Mouse (Mus musculus): Measurements from ENCODE around the gene Fbxw9. TPM values are rescaled to one million over a fixed set of nuclear protein-coding genes. Genes with fewer than 3 reads are reported as not detected.

Gene Fbxw9
- polyA plus RNA-seq, 1 experiment from 2014 or later = 10.4 TPM

DNA sequence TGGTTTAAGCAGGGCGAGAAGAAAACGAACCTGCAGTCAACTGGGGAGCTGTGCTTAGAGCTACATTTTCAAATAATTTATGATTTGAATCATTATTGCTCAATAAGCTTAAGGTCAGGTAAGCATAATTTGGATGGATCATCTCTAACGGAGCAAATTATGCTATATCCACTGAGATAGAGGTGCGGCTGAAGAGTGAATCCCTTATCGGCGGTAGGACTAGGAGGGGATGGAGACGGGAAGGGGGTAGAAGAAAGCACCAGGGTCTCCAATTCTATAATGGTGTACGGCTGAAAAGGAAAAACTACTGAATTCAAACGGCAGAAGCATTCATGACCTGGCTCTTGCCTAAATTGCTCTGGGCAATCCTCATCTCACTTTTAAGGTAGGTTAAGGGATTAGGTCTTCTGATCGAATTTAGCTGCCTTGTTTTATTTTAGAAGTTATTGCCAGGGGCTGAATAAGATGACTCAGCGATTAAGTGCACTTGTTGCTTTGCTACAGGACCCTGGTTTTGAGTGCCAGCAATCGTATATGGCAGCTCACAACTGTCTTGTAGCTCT is 24.6 kb upstream of the Fbxw9 start:
- peaks cover 32% of the 10 kb centered on the region for H3K36me3 ChIP-seq (ENCODE audit: control insufficient read depth, insufficient read depth)
- peak overlapping the region; percentile 97 for H3K27ac ChIP-seq (ENCODE audit: low read length)
- H3K4me3 ChIP-seq (ENCODE audit: low read depth, low read length) = peak overlapping the region; percentile 76
- H3K4me1 ChIP-seq (ENCODE audit: control insufficient read depth, low read depth, low read length) = peaks cover 48% of the 10 kb centered on the region
- WGBS (ENCODE audit: insufficient replicate concordance) = 2% methylated on average over 12 of the region's 12 CpGs
- H3K27me3 ChIP-seq (ENCODE audit: control insufficient read depth, insufficient read depth, low read depth, low read length) = no peaks in the 10 kb centered on the region
- H3K9ac ChIP-seq (ENCODE audit: low read depth, low read length) = peak overlapping the region; percentile 82
- peak overlapping the region; percentile 90 for H3K4me2 ChIP-seq (ENCODE audit: low read depth, low read length)
- ATAC-seq (ENCODE audit: low read depth) = no peak
- no peaks in the 10 kb centered on the region for H3K9me3 ChIP-seq (replicated peaks; ENCODE audit: control insufficient read depth, low read length)

DNA sequence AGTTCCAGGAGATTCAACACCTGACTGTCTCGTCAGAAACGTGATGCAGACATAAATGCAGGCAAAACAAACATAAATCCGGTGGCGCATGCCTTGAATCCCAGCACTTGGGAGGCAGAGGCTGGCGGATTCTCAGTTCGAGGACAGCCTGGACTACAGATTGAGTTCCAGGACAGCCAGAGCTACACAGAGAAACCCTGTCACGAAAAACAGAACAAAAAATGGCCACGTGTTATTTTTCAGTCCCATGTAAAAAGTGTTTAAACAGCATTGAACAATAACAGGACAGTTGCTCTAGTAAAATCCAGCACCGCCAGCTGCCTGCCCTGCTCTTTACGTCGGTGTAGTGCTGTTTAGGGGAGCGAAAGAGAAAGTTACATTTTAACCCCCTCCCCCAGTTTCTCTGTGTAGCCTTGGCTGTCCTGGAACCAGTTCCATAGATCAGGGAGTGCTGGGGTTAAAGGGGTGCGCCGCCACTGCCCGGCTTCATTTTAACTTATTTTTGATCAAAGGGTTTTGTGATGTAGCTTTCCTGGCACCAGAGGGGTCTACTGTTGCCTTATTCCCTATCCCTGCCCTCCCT is 24.0 kb upstream of the Fbxw9 start:
- Histone ChIP-seq H3K9ac (ENCODE audit: low read depth, low read length) (peak overlapping the region; percentile 82), H3K4me3 (ENCODE audit: low read depth, low read length) (peak overlapping the region; percentile 76), H3K9me3 (replicated peaks; ENCODE audit: control insufficient read depth, low read length) (no peaks in the 10 kb centered on the region), H3K4me2 (ENCODE audit: low read depth, low read length) (peak overlapping the region; percentile 90), H3K4me1 (ENCODE audit: control insufficient read depth, low read depth, low read length) (peaks cover 51% of the 10 kb centered on the region), H3K36me3 (ENCODE audit: control insufficient read depth, insufficient read depth) (peaks cover 33% of the 10 kb centered on the region), H3K27ac (ENCODE audit: low read length) (peak overlapping the region; percentile 97), H3K27me3 (ENCODE audit: control insufficient read depth, insufficient read depth, low read depth, low read length) (no peaks in the 10 kb centered on the region)
- ATAC-seq (ENCODE audit: low read depth) = peak; percentile 16; the same call in 1 of the 2 replicates
- under 1% methylated on average over 15 of the region's 15 CpGs for WGBS (ENCODE audit: insufficient replicate concordance)

- peak overlapping the region; percentile 76 for H3K4me3 ChIP-seq (ENCODE audit: low read depth, low read length)
- peak overlapping the region; percentile 82 for H3K9ac ChIP-seq (ENCODE audit: low read depth, low read length)
- H3K27me3 ChIP-seq (ENCODE audit: control insufficient read depth, insufficient read depth, low read depth, low read length) = no peaks in the 10 kb centered on the region
- H3K27ac ChIP-seq (ENCODE audit: low read length) = peak overlapping the region; percentile 97
- WGBS (ENCODE audit: insufficient replicate concordance) = under 1% methylated on average over 9 of the region's 9 CpGs
- H3K4me2 ChIP-seq (ENCODE audit: low read depth, low read length) = peak overlapping the region; percentile 90
- H3K9me3 ChIP-seq (replicated peaks; ENCODE audit: control insufficient read depth, low read length) = no peaks in the 10 kb centered on the region
- H3K4me1 ChIP-seq (ENCODE audit: control insufficient read depth, low read depth, low read length) = peaks cover 53% of the 10 kb centered on the region
- peak; percentile 8 for ATAC-seq (ENCODE audit: low read depth)
- peaks cover 35% of the 10 kb centered on the region for H3K36me3 ChIP-seq (ENCODE audit: control insufficient read depth, insufficient read depth)
Measured at GRCm38 (mm10) chr8:85036381-85036717, 23.5 kb upstream of the Fbxw9 start.

DNA sequence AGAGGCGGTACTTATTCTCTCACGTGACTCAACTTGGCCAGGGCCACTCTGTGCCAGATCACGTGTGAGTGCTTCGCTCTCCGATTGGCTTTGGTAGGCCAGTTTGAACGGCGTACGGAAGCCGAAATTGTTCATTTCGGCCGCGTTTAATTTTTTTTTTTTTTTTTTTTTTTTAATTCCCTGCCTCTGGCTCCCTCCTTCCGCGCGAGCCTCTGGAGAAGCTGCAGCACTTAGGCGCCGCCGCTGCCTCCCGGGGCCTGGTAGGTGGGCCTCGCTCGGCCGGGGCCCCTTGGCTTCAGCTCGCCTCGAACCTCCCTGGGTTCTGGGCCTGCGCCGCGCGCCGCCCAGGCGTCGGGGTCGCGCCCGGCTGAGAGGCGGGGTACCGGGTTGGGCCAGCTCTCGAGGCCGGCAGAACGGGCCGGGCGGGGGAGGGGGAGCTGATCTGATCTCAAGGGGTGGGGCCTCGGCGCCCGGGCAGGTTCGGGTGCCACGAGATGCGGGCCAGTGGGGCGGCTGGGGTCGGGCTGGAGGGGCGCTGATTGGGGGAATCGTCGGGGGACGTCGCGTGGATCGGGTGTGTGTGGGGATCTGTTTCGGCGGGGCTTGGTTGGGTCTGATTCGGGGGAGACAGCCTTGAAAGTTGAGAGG is 23.0 kb upstream of the Fbxw9 start, which contains the start of gene Tnpo2:
TSS of gene Tnpo2 (plus strand) at position 198 of the 648 bp plus-strand sequence.
- no peaks in the 10 kb centered on the region for H3K27me3 ChIP-seq (ENCODE audit: control insufficient read depth, insufficient read depth, low read depth, low read length)
- no peaks in the 10 kb centered on the region for H3K9me3 ChIP-seq (replicated peaks; ENCODE audit: control insufficient read depth, low read length)
- H3K4me2 ChIP-seq (ENCODE audit: low read depth, low read length) = peak within 1 kb of the TSS; percentile 90
- H3K36me3 ChIP-seq (ENCODE audit: control insufficient read depth, insufficient read depth) = peaks cover 33% of the 10 kb centered on the region
- peak within 1 kb of the TSS; percentile 90 for H3K9ac ChIP-seq (ENCODE audit: low read depth, low read length)
- peaks cover 53% of the 10 kb centered on the region for H3K4me1 ChIP-seq (ENCODE audit: control insufficient read depth, low read depth, low read length)
- under 1% methylated on average over 58 of the region's 59 CpGs for WGBS (ENCODE audit: insufficient replicate concordance)
- H3K27ac ChIP-seq (ENCODE audit: low read length) = peak within 1 kb of the TSS; percentile 97
- H3K4me3 ChIP-seq (ENCODE audit: low read depth, low read length) = peak within 1 kb of the TSS; percentile 76
- ATAC-seq (ENCODE audit: low read depth) = peak; percentile 91

- 0% methylated on average over 14 of the region's 14 CpGs for WGBS (ENCODE audit: insufficient replicate concordance)
Measured at GRCm38 (mm10) chr8:85037366-85037680, 22.5 kb upstream of the Fbxw9 start.

GRCm38 (mm10) chr8:85037681-85038531 is 21.9 kb upstream of the Fbxw9 start:
- H3K27ac ChIP-seq (ENCODE audit: low read length) = peak overlapping the region; percentile 97
- under 1% methylated on average over 50 of the region's 57 CpGs for WGBS (ENCODE audit: insufficient replicate concordance)
- ATAC-seq (ENCODE audit: low read depth) = peak; percentile 19

More at GRCm38 (mm10) chr8:85037366-85037680, 22.5 kb upstream of the Fbxw9 start:
- Histone ChIP-seq H3K4me1 (ENCODE audit: control insufficient read depth, low read depth, low read length) (peaks cover 53% of the 10 kb centered on the region), H3K27me3 (ENCODE audit: control insufficient read depth, insufficient read depth, low read depth, low read length) (no peaks in the 10 kb centered on the region), H3K4me2 (ENCODE audit: low read depth, low read length) (peak overlapping the region; percentile 90), H3K9ac (ENCODE audit: low read depth, low read length) (peak overlapping the region; percentile 90), H3K27ac (ENCODE audit: low read length) (peak overlapping the region; percentile 97), H3K9me3 (replicated peaks; ENCODE audit: control insufficient read depth, low read length) (no peaks in the 10 kb centered on the region), H3K36me3 (ENCODE audit: control insufficient read depth, insufficient read depth) (peaks cover 31% of the 10 kb centered on the region), H3K4me3 (ENCODE audit: low read depth, low read length) (peak overlapping the region; percentile 76)
- peak; percentile 9 for ATAC-seq (ENCODE audit: low read depth)

DNA sequence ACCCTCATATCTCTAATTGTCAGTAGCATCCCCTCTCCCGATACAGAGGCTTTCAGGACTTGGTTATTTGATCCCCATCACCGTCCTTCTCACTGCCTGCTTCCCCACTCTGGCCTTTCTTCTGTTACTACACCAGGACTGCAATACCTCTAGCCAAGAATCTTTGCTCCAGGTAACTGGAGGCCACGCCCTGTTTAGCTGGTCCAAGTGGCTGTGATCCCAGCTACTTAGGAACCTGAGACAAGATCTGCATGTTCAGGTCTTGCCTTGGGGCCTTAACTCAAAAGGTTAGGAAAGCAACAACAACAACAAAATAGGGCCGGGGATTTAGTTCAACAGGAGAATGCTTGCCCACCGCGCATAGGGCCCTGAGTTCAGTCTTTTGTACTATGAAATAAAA is 16.2 kb upstream of the Fbxw9 start:
- Histone ChIP-seq H3K9me3 (replicated peaks; ENCODE audit: control insufficient read depth, low read length) (no peaks in the 10 kb centered on the region), H3K36me3 (ENCODE audit: control insufficient read depth, insufficient read depth) (peaks cover 75% of the 10 kb centered on the region), H3K4me3 (ENCODE audit: low read depth, low read length) (no peak overlapping the region), H3K4me1 (ENCODE audit: control insufficient read depth, low read depth, low read length) (peaks cover 18% of the 10 kb centered on the region), H3K27ac (ENCODE audit: low read length) (no peak overlapping the region), H3K9ac (ENCODE audit: low read depth, low read length) (no peak overlapping the region), H3K4me2 (ENCODE audit: low read depth, low read length) (no peak overlapping the region), H3K27me3 (ENCODE audit: control insufficient read depth, insufficient read depth, low read depth, low read length) (no peaks in the 10 kb centered on the region)
- 80% methylated on average over 6 of the region's 6 CpGs for WGBS (ENCODE audit: insufficient replicate concordance)
- no peak for ATAC-seq (ENCODE audit: low read depth)

More at GRCm38 (mm10) chr8:85037681-85038531, 21.9 kb upstream of the Fbxw9 start:
- Histone ChIP-seq H3K27me3 (ENCODE audit: control insufficient read depth, insufficient read depth, low read depth, low read length) (no peaks in the 10 kb centered on the region), H3K9ac (ENCODE audit: low read depth, low read length) (peak overlapping the region; percentile 90), H3K36me3 (ENCODE audit: control insufficient read depth, insufficient read depth) (peaks cover 28% of the 10 kb centered on the region), H3K4me2 (ENCODE audit: low read depth, low read length) (peak overlapping the region; percentile 90), H3K9me3 (replicated peaks; ENCODE audit: control insufficient read depth, low read length) (no peaks in the 10 kb centered on the region), H3K4me3 (ENCODE audit: low read depth, low read length) (peak overlapping the region; percentile 76), H3K4me1 (ENCODE audit: control insufficient read depth, low read depth, low read length) (peaks cover 51% of the 10 kb centered on the region)

DNA sequence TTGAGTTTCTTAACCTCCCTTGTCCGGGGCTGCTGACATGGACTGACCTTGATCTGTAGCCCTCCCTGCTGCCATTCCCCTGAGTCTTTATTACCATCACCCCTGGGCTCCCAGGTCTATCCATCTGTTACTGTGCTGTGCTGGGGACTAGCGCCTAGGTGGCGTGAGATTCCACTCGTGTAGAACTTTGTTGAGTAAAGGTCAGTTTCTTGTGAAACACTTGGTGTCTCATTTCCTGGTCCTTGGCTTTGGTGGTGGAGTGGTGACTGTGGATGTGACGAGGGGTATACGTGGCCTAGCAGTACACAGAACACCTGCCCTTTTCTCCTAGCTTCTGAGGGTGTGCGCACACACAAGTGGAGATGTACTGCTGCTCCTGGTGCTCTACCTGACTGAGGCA is 2.5 kb upstream of the Fbxw9 start:
- no peaks in the 10 kb centered on the region for H3K27me3 ChIP-seq (ENCODE audit: control insufficient read depth, insufficient read depth, low read depth, low read length)
- no peaks in the 10 kb centered on the region for H3K9me3 ChIP-seq (replicated peaks; ENCODE audit: control insufficient read depth, low read length)
- no peak overlapping the region for H3K27ac ChIP-seq (ENCODE audit: low read length)
- ATAC-seq (ENCODE audit: low read depth) = no peak
- H3K4me3 ChIP-seq (ENCODE audit: low read depth, low read length) = no peak overlapping the region
- no peak overlapping the region for H3K9ac ChIP-seq (ENCODE audit: low read depth, low read length)
- peaks cover 10% of the 10 kb centered on the region for H3K4me1 ChIP-seq (ENCODE audit: control insufficient read depth, low read depth, low read length)
- WGBS (ENCODE audit: insufficient replicate concordance) = 66% methylated on average over 7 of the region's 7 CpGs
- no peak overlapping the region for H3K4me2 ChIP-seq (ENCODE audit: low read depth, low read length)
- H3K36me3 ChIP-seq (ENCODE audit: control insufficient read depth, insufficient read depth) = peaks cover 40% of the 10 kb centered on the region

All from liver, embryonic 16.5 days (tissue).